Mouse (Mus musculus) gastrocnemius, postnatal 14 days (tissue): ENCODE data around the gene Glt1d1. TPM values are rescaled to one million over a fixed set of nuclear protein-coding genes. Genes with fewer than 3 reads are reported as not detected.

ENCODE experiments used
- DNase-seq: peaks from one replicate; pipeline ENCODE4 v3.0.0; 2021; ENCODE audit warnings: mixed read lengths
- intact Hi-C: fragments of 180-260 bp; cut with DNase I; formaldehyde crosslinking; loops from one replicate; pipeline ENCODE4 v1.15.1; 2025; ENCODE audit warnings: low total_unique reads
- total RNA-seq, 2 experiments: library from RNA; stranded (reverse); gene quantifications; 2 replicates each; pipeline ENCODE4 v1.2.3; 2021

The Glt1d1 gene
- total RNA-seq, 2 experiments from 2014 or later = not detected

DNA sequence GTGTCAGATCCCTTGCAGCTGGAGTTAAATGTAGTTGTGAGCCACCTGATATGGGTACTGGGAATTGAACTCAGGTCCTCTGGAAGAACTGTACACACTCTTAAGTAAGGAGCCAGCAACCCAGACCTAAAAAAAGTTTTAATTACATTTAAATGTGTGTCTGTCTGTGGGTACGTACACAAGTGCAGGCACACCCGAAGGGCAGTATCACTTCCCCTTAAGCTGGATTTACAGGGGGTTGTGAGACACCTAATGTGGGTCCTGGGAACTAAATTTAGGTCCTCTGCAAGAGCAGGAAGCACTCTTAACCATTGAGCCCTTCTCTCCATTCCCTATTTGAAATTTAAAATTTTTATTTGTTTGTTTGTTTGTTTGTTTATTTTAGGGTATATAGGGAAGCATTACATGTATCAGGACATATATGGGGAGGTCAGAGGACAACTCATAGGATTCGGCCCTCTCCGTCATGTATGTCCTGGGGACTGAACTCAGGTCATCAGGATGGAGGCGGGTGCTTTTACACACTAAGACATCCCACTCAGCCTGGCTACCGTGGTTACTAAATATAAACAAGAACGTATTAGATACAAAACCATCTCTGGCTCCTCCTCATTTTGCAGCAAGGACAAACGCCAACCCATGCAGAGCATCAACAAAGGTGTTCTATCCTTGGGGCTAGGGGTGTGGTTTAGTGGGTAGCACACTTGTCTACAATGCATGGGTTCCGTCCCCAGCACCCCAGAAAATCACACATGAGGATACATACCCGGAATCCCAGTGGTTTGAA is 7.4 kb upstream of the Glt1d1 start:
- DNase-seq = no peak
- intact Hi-C loops = no loop called here

DNA sequence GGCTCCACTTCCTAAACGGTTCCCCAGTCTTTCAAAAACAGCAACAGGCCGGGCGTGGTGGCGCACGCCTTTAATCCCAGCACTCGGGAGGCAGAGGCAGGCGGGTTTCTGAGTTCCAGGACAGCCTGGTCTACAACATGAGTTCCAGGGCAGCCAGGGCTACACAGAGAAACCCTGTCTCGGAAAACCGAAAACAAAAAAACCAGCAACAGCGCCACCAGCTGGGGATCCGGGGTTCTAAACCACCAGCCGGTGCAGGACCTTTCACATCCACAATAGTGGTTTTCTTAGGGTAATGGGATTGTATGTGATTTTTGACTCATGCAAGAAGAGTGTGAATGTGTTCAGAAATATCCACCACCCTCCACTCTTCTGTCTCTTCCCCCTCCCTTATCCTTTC is 4.8 kb upstream of the Glt1d1 start:
- intact Hi-C loops = no loop called here
- no peak for DNase-seq

DNA sequence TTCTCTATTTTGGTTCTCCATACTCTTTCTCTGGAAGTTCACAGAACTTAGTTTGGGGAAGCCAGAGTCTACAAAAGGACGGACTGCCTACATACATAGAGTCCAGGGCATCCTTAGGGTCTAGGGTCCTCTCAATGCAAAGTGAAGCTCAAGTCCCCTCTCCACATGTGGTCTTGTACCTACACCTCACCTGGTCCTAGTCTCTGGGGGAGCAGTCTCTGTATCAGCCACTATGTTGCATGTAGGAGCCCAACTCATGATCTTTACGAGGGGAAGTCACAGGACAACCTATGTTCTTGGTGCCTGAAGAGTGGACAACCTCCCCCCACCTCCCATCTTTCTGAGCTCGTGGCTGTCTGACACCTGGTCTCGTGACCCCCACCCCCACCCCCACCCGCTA is 391 bp upstream of the Glt1d1 start:
- no peak for DNase-seq
- intact Hi-C loops = no loop called here

DNA sequence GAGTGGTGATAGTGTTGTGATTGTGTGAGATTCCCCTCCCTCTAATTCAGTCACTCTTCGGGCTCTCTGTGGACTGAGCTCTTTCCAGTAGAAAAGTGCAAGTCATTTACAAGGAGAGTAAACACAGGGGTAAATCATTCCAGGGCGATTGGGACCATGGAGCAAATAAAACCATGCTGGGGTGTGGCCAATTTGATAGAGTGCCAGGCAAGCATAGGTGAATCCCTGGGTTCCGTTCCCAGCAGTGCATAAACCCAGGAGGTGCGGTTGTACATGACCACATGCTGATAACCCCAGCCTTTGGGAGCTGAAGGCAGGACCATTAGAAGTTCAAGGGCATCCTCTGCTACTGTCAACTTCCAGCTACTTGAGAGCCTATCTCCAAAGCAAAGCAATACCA is 1.1 kb downstream of the Glt1d1 start:
- intact Hi-C loops = no loop called here
- DNase-seq = no peak

DNA sequence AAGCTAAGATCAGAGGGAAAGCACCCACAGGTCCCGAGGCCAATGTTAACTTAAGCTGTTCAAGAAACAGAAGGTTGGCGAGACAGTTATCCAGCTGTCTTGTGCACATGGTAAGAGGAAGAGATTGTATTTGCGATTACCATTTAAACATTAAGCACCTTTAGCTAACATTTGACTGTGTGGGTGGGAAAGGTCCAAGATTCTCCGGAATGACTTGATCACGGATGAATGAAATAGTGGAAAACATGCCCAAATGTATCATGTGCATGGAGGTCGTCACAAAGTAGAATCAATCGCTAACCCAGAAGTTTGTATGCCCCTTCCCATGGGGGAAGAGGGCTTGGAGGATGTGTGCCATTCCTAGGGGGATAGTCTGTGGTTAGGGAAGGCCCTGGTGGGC is 1.6 kb downstream of the Glt1d1 start:
- DNase-seq = no peak
- intact Hi-C loops = no loop called here

DNA sequence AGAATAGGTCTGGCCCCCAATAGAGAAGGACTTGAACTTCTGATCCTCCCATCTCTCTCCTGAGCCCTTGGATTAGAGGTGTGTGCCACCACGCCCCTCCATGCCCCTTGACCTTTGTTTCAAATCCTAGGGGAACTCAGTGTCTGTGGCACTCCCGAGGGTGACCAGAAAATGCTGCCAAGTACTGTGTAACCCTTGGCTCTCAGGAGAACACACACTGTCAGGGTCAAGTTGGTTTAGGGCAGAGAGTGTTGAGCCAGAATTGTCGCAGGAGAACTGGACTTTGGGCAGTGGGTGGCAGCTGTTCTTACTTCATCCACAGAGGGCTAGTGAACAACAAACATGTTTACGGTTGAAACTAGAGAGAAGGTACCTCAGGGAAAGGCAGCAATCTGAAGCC is 5.6 kb downstream of the Glt1d1 start:
- DNase-seq = no peak
- intact Hi-C loops = no loop called here

DNA sequence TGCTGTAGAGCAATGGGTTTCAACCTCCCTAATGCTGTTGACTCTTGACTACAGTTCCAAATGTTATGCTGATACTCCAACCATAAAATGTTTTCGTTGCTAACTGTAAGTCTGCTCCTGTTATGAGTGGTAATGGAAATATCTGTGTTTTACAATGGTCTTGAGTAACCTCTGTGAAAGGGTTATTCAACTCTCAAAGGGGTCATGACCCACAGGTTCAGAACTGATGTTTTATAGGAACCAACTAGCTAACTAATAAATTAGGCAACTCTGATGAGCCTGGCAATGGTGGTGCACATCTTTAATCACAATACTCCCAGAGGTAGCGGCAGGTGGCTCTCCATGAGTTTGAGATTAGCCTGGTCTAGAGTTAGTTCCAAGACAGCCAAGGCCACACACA is 6.1 kb downstream of the Glt1d1 start:
- intact Hi-C loops = no loop called here
- DNase-seq = no peak

DNA sequence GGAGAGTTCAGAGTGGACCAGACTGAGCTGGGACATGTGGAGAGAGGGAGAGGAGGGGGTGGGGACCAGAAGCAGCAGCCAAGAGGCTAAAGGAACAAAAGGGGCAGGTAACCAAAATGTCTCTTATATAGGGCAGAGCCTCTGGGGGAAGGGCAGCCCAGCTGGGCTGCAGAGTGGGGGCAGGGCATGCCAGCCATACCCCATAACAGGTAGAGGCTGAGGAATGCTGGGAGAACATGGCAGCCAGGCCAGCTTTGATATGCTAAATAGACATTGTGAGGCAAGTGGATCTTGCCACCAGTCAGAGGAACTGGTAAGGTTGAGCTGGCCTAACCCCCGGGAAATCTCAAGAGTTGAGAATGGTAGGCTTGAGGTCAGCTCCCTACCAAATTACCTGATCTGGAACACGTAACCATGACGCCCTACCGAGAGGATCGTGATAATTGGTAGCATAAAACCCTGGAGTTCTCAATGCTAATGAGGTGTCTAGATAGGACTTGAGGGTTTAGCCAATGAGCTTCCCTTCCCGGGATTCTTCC is 7.1 kb downstream of the Glt1d1 start:
- no peak for DNase-seq
- intact Hi-C loops = no loop called here

DNA sequence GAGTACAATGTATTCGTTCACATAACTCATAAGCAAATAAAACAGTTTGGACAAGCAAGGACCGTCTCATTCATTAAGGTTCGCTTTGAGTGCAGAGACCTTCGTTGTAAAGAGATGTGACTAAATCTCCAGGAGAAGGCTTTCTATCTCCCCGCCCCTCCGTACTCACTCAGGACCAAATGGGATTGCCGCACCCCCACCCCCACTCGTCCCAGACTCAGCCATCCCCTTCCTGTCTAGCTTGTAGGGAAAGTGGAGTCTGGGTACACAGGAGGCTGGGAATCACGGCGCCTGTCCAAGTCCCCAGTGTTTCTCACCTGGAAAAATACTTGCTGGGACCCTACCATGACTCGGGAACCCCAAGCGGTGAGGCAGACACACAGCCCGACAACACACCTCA is 7.6 kb downstream of the Glt1d1 start:
- intact Hi-C loops = no loop called here
- DNase-seq = no peak

DNA sequence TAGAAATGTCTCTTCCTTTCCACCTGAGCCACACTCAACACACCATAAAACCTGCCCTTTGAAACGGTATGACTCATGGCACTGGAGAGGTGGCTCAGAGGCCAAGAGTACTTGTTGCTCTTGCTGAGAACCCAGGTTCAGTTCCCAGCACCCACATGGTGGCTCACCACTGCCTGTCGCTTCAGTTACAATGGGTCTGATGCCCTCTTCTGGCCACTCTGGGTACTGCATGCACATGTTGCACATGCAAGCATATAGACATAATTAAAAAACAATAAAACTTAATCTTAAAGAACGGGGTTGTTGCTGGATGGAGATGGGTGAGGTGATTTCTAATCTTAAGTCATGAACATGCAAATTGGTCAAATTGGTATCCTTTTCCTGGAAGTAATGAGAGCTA is 8.3 kb downstream of the Glt1d1 start:
- DNase-seq = no peak
- intact Hi-C loops = no loop called here

DNA sequence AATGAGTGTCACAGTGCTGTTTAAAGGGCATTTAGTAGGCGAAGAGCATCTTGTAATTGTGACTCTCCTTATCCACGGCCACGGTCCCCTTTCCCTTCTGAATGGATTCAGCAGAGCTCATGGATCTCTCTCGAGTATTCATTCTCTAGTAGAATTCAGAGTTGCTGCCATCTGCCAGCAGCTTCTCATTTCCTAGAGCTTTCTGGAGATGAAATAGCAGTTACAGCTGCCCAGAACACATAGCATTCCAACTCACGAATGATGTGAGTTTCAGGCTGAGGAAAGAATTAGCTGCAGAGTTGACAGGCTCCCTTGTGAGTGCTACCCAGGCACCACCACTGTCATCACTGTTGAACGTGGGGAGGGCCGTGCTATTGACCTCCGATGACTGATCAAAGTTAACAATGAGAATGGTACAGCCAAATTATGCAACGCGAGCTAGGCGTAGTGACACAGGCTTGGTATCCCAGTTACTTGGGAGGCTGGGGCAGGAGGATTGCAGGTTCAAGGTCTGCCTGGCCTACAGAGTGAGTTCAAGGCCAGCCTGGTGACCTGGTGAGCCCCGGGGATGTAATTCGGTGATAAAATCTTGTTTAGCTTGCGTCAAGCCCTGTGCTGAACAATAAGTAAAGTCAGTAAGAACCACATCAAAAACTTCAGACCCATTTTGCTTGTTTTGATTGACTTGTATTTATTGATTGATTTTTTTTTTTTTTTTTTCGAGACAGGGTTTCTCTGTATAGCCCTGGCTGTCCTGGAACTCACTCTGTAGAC is 9.3 kb downstream of the Glt1d1 start:
- no peak for DNase-seq
- intact Hi-C loops = no loop called here

DNA sequence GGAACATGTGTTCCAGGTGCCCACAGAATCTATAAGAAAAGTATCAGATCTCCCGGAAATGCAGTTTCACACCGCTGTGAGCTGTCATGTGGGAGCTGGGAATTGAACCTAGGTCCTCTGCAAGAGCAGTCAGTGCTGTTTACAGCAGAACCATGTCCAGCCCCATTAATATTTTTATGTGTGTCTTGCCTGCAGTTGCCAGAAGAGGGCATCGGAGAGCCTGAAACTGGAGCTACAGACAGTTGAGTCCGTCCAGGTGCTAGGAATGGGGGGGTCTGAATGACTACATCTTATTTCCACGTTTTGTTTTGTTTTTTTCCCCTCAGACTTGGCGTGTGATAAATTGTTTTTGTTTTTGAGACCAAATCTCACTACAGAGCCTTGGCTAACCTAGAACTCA is 16.0 kb downstream of the Glt1d1 start:
- DNase-seq = no peak
- intact Hi-C loops = no loop called here

DNA sequence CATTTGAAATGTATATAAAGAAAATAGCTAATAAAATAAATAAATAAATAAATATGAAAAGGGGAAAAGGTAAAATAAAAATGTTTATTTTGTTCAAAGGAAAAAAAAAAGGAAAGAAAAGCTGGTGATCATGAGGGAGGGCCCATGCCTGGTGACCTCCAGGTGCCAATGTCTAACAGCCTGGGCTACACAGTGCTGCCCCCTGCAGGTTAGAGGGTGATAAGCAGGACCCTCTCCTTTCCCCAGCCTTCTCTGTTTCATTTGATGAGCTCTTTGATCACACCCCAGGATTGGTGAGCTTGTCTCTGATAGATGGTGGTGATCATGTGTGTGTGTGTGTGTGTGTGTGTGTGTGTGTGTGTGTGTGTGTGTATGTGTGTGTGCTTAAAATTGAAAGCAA is 17.0 kb downstream of the Glt1d1 start:
- no peak for DNase-seq
- intact Hi-C loops = no loop called here

DNA sequence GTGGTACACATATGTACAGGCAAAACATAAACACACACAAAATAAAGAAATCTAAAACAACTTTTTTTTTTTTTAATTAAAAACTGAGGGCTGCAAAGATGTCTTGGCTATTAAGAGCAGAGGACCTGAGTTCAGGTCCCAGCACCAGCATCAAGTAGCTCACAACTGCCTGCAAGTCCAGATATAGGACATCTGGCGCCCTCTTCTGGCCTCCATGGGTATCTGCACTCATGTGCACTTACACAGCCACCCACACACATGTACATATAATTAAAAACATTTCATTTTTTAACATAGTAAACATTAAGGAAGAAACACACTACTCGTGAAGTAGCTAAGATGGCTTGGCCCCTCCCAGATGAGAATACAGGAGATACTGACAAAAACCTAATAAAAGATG is 26.2 kb downstream of the Glt1d1 start:
- DNase-seq = no peak
- intact Hi-C loops = no loop called here

DNA sequence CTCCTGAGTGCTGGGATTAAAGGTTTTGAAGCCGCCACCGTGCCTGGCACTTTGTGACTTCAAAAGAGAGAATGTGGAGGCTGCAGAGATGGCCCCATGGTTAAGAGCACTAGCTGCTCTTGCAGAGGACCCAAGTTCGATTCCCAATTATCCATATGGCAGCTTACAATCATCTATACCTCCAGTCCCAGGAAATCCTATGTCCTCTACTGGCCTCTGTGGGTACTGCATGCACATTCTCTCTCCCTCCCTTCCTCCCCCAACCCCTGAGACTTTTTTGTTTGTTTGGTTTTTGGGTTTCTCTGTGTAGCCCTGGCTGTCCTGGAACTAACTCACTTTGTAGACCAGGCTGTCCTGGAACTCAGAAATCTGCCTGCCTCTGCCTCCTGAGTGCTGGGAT is 27.2 kb downstream of the Glt1d1 start:
- intact Hi-C loops = no loop called here
- DNase-seq = no peak

DNA sequence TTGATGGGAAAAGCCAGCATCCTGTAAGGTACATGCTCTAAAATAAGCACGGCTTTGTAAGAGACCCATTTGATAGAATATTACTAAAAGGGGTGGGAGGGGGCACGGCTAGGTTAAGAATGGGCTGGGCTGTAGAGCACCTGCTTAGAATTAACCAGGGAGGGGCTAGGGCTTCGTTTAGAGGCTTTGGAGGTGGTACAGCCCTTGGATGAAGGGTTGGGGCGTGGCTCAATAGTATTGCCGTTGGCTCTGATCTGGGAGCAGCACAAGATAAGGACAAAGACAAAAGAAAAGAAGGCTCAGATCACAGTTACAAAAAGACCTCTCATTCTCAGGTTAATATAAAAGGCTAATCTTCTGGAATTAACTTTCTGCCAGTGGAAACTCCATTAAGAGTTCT is 28.2 kb downstream of the Glt1d1 start:
- intact Hi-C loops = no loop called here
- DNase-seq = no peak

DNA sequence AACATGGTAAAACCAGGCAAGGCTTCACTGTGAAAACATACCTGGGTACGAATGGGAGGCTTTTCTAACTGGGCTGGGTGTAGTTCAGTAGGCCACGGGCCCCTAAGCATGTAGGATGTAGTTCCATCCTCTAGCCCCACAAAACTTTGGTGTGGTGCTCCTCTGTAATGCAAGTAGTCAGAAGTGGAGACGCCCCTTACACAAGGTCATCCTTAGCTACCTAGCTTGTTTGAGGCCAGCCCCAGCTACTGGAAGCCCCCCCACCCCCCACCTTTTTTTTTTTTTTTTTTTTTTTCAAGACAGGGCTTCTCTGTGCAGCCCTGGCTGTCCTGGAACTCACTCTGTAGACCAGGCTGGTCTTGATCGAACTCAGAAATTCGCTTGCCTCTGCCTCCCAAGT is 28.9 kb downstream of the Glt1d1 start:
- intact Hi-C loops = no loop called here
- no peak for DNase-seq

DNA sequence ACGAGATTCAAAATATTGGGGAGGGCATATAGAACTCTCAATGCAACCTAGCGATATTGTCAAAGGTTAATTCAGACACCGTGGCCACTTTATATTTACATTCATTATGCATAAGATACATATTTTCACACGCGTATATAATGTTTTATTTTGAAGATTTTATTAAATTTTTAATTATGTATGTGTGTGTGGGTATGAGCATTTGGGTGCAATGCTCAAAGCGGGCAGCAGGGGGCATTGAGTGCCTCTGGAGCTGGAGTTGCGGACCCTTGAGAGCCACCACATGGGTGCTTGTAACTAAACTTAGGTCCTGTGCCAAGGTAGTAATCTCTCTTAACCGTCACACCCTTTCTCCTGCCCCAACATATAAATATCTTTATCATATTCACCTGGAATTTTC is 41.9 kb downstream of the Glt1d1 start:
- no peak for DNase-seq
- intact Hi-C loops = no loop called here

DNA sequence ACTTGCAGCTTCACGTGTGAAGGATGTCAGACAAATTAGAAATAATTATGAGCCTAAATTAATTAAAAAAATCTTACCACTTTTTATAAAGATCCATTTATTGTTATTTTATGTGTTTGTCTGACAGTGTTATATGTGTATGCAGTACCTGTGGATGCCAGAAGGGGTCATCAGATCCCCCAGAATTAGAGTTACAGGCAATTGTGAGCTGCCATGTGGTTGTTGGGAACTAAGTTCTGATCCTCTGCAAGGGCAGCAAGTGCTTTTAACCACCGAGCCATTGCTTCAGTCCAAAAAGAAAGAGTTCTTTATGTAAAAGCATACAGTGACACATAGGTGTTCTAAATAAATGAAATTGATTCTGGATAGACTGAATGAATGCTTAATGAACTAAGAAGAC is 45.5 kb downstream of the Glt1d1 start:
- no peak for DNase-seq
- intact Hi-C loops = no loop called here

DNA sequence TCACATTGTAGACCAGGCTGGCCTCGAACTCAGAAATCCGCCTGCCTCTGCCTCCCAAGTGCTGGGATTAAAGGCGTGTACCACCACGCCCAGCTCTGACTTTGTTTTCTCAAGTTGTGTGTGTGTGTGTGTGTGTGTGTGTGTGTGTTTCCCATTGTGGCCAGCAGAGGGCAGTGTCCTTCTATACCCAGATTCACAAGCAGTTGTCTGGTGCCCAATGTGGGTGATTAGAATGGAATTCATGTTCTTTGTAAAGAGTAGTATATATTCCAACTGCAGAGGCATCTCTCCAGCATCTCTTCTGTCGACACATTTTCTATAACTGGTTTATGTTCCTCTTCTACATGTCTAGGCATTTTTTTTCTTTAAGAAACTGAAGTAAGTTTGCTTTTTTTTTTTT is 46.4 kb downstream of the Glt1d1 start:
- no peak for DNase-seq

DNA sequence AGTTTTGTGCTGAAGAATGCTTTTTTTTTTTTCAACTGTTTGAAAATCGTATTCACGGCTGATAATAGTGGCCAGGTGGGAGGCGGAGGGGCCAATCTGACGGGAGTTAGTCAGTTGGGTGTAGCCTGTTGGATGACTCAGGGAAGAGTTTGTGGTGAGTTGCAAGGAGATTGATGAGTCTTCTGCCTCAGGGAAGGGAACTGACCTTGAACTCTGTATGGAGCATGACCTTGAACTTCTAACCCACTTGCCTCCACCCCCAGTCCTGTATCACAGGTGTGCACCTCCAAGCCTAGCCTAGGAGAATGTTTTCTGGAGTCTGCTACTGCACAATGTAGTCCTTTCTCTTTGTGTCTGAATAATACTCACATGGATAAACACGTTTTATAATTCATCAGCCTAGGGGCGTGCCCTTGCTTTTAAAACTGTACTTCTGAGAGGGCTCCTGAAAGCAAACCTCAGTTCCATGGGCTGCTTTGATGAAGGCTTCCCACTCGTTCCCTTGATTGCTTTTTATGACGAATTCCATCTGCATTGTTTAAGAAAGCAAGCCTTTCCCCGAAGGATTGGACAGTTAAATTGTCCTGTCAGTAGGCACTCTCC is 56.6 kb downstream of the Glt1d1 start:
- intact Hi-C loops = no loop called here

More for the DNA sequence above, 46.4 kb downstream of the Glt1d1 start:
- intact Hi-C loops = no loop called here

More for the DNA sequence above, 56.6 kb downstream of the Glt1d1 start:
- no peak for DNase-seq
